Mouse (Mus musculus) megakaryocyte, embryonic 14.5 days (primary cell): ENCODE data around the gene Olfr1412.

ENCODE experiments used
- FLI1 ChIP-seq: IDR thresholded peaks from 2 replicates; pipeline ENCODE4 v1.6.1; 2012; ENCODE audit warnings: low read length, inconsistent platforms, mixed read lengths
- GATA1 ChIP-seq: IDR thresholded peaks from 3 replicates; pipeline ENCODE4 v1.6.1; 2012; ENCODE audit warnings: mixed read lengths, low read length, inconsistent platforms, borderline replicate concordance

- TF ChIP-seq GATA1 (no peak), FLI1 (no peak)
Observed at GRCm38 (mm10) chr1:92634976-92635599, 49.5 kb downstream of the Olfr1412 start.
